ENCODE assay signal across 7 mouse cellular contexts in genomic region chr1:133033316-133034090, GRCm38 (mm10). TPM values are rescaled to one million over a fixed set of nuclear protein-coding genes. Genes with fewer than 3 reads are reported as not detected.
DNase-seq lines count a peak whose midpoint lies in the region; ATAC-seq and TF ChIP-seq lines count a peak whose summit lies in the region.

No protein-coding gene starts in this region.

- peak; percentile 78 to 96 for DNase-seq in adrenal gland, adult (ENCODE audit: inconsistent age in 2 of 2, low spot score in 1 of 2)
- peak; percentile 47 to 74 for DNase-seq in cerebellum, postnatal 36 days
- DNase-seq in gastrocnemius, adult 2 months, result peak; percentile 51
- peak; percentile 79 to 91 for DNase-seq in left cerebral cortex, postnatal 25 days (ENCODE audit: low spot score in 2 of 2)
- DNase-seq in skeletal muscle tissue, adult 2 months (ENCODE audit: low read depth, low spot score), result peak; percentile 83

- H3K36me3 ChIP-seq in intestine, embryonic 16.5 days (ENCODE audit: control insufficient read depth, insufficient read depth, low read length), result no peaks in the 10 kb centered on the region

- intact Hi-C loops in gastrocnemius, adult 2 months (cut with DNase I), result no loop called here
- intact Hi-C loops in left cerebral cortex, postnatal 25 days (cut with DNase I), result loop anchor here (10.0 kb wide), 1 partner anchor 321 kb away; the partner anchor contains the start of gene Ren1

- no peaks in the 10 kb centered on the region for H3K9me3 ChIP-seq in intestine, embryonic 16.5 days (ENCODE audit: control insufficient read depth, low read length)

- under 1% methylated on average over 28 of the region's 28 CpGs for WGBS in intestine, embryonic 16.5 days

- no peak for TF ChIP-seq CTCF in gastrocnemius, adult 2 months (IDR thresholded peaks at IDR 0.05)

- peak overlapping the region; percentile 54 for H3K4me2 ChIP-seq in intestine, embryonic 16.5 days (ENCODE audit: low read depth, low read length)

- H3K9ac ChIP-seq in intestine, embryonic 16.5 days (ENCODE audit: low read depth, low read length), result peak overlapping the region; percentile 61

- H3K4me3 ChIP-seq in gastrocnemius, adult 2 months, result peak overlapping the region; percentile 90
- peak overlapping the region; percentile 59 for H3K4me3 ChIP-seq in intestine, embryonic 16.5 days (ENCODE audit: low read length)

- no peaks in the 10 kb centered on the region for H3K27me3 ChIP-seq in intestine, embryonic 16.5 days (replicated peaks; ENCODE audit: control insufficient read depth, insufficient read depth, low read length)

- peaks cover 7% of the 10 kb centered on the region; the same call in 1 of the 2 replicates for H3K4me1 ChIP-seq in intestine, embryonic 16.5 days (ENCODE audit: control insufficient read depth, insufficient read depth, low read length)

- peak; percentile 92 for ATAC-seq in intestine, embryonic 16.5 days
- ATAC-seq in megakaryocyte-erythroid progenitor cell, adult 5-6 weeks (replicated peaks; ENCODE audit: low FRiP score, low TSS enrichment, poor library complexity, severe bottlenecking), result peak; percentile 77

- H3K27ac ChIP-seq in gastrocnemius, adult 2 months, result peak overlapping the region; percentile 81
- H3K27ac ChIP-seq in intestine, embryonic 16.5 days (ENCODE audit: low read length), result peak overlapping the region; percentile 69

RNA-seq across cellular contexts. Expression of gene Mdm4, which starts 3.1 kb away (rescaled TPM):
- total RNA-seq in gastrocnemius, adult 2 months (2021), result 10 to 100 TPM; 26.3 to 32.4 TPM
- polyA plus RNA-seq in intestine, embryonic 16.5 days (2015; fragmentation: Nextera tagmentation; extraction: Ambion mirVana), result 19.1 and 24.1 TPM in 2 replicates
- 10 to 100 TPM; 73.9 to 92.0 TPM for total RNA-seq in left cerebral cortex, postnatal 25 days (2021)
- 126 and 190 TPM in 2 replicates for total RNA-seq in megakaryocyte-erythroid progenitor cell, adult 5-6 weeks (2014; fragmentation: Nextera tagmentation)
- total RNA-seq in megakaryocyte-erythroid progenitor cell, adult 5-6 weeks (2017), result 110 and 145 TPM in 2 replicates

RNA-seq across cellular contexts. Expression of gene Pik3c2b, which starts 12.0 kb away (rescaled TPM):
- 10 to 100 TPM in 1 of 2 experiments, 1 to 10 TPM in 1; 9.8 to 11.0 TPM for total RNA-seq in gastrocnemius, adult 2 months (2021)
- 5.2 and 5.3 TPM in 2 replicates for polyA plus RNA-seq in intestine, embryonic 16.5 days (2015; fragmentation: Nextera tagmentation; extraction: Ambion mirVana)
- total RNA-seq in left cerebral cortex, postnatal 25 days (2021), result 10 to 100 TPM; 12.8 to 18.2 TPM
- total RNA-seq in megakaryocyte-erythroid progenitor cell, adult 5-6 weeks (2014; fragmentation: Nextera tagmentation), result 3.5 and 4.0 TPM in 2 replicates
- 0.33 and 0.88 TPM in 2 replicates for total RNA-seq in megakaryocyte-erythroid progenitor cell, adult 5-6 weeks (2017)

Comparison
In these comparisons a context has a peak if more than half of its experiments do, and no peak if none do; other contexts are left out.
1. Peak in every context shown above with its lines: DNase-seq, ATAC-seq, H3K4me3 ChIP-seq and H3K27ac ChIP-seq.